Mouse (Mus musculus): ENCODE measurements around the gene Pax2. TPM values are rescaled to one million over a fixed set of nuclear protein-coding genes. Genes with fewer than 3 reads are reported as not detected.

Pax2 gene
- polyA plus RNA-seq, 1 experiment from 2014 or later = 20.5 TPM

DNA sequence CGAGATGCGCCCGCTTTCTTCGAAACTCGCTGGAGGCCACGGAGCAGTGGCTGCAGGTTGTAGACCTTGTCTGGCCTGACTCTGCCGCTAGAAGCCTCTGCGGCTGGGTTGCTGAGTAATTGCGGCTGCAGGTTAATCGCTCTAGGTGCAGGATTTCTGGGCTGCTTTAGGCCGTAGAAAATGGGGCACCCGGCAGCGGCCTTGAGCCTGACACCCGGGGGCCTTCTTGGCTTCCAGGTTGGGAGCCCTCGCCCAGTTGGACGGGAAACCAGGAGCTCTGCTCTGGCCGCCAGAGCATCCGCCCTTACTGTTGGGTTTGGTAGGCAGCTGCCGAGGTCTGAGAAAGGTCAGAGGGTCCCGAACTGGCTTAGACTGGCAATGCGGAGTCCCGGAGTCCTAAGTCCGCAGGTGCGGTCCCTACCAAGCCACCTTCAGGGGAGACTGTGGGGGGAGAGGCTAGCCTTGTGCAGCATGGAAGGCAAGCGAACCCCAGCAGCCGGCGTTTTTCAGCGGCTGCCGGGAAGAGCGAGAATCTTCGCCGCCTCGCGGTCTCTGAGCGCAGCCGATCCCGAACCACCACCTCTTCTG is 3.8 kb downstream of the Pax2 start:
- H3K9me3 ChIP-seq (replicated peaks) = no peaks in the 10 kb centered on the region
- H3K4me1 ChIP-seq = peaks cover 36% of the 10 kb centered on the region
- WGBS = under 1% methylated on average over 37 of the region's 37 CpGs
- peak overlapping the region; percentile 81 for H3K27ac ChIP-seq (replicated peaks)
- peak overlapping the region; percentile 54 for H3K4me2 ChIP-seq
- peaks cover 75% of the 10 kb centered on the region for H3K27me3 ChIP-seq (replicated peaks)
- H3K4me3 ChIP-seq (replicated peaks) = peak overlapping the region; percentile 43
- H3K9ac ChIP-seq (replicated peaks) = peak overlapping the region; percentile 52
- no peak for ATAC-seq (ENCODE audit: low FRiP score)
- no peaks in the 10 kb centered on the region for H3K36me3 ChIP-seq

DNA sequence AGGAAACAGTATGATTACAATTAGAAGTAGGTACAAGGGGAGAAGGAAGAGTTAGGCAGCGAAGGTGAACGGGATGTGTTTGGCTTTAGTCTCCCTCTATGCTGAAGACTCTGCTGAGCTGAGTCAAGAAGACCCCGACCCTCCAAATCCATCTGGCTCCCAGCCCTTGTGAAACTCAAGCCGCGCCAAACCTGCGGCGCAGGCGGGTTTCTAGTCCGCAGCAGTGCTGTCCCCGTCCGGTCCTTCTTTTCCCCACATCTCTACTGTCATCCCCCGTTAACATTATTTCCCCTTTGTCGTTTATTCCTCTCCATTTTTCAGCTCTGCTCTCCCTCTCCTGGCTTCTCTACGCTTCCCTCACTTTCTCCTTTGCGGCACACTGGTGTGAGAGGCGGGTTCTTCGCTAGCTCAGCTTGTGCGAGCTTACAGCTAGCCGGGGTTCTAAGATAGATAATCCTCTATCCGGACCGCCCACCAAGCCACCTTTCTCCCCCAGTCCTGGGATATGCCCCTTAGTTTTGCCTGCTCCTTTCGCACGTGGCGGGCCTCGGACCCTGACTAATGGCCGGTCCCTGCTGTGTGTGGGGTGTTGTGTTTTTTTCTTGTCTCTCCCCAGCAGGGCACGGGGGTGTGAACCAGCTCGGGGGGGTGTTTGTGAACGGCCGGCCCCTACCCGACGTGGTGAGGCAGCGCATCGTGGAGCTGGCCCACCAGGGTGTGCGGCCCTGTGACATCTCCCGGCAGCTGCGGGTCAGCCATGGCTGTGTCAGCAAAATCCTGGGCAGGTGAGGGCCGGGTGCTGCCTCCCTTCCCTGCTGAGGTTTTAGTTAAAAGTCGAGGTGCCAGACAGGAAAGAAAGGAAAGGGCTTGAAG is 4.7 kb downstream of the Pax2 start:
- H3K4me1 ChIP-seq = peaks cover 28% of the 10 kb centered on the region
- H3K27ac ChIP-seq (replicated peaks) = peak overlapping the region; percentile 81
- no peaks in the 10 kb centered on the region for H3K36me3 ChIP-seq
- H3K9me3 ChIP-seq (replicated peaks) = no peaks in the 10 kb centered on the region
- H3K9ac ChIP-seq (replicated peaks) = peak overlapping the region; percentile 52
- WGBS = 1% methylated on average over 39 of the region's 39 CpGs
- ATAC-seq (ENCODE audit: low FRiP score) = no peak
- H3K4me3 ChIP-seq (replicated peaks) = peak overlapping the region; percentile 43
- peak overlapping the region; percentile 54 for H3K4me2 ChIP-seq
- H3K27me3 ChIP-seq (replicated peaks) = peaks cover 76% of the 10 kb centered on the region

DNA sequence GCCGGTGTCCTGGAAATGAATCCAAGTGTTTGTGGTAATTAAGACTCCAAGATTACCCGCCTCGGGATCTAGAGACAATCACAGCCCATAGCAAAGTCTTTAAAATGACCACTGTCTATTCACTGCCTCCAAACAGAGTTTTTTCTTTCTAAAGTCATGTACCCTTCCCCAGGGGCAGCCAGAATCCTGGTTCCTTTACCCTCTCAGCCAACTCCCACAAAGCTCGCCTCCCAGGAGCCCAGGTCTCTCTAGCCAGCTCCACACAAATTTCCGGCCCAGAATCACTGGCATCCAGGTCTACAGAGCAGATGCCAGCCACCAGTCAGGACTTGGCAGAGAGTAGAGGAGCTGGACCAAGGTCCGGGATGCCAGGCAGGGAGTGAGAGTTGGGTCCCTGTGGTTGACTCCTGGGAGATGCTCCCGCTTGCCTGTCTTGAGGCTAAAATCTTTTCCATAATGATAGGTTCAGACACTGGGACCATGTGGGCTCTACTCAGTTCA is 6.3 kb downstream of the Pax2 start:
- no peaks in the 10 kb centered on the region for H3K9me3 ChIP-seq (replicated peaks)
- H3K4me2 ChIP-seq = peak overlapping the region; percentile 54
- H3K4me3 ChIP-seq (replicated peaks) = peak overlapping the region; percentile 43
- H3K27me3 ChIP-seq (replicated peaks) = peaks cover 62% of the 10 kb centered on the region
- peak overlapping the region; percentile 81; the same call in 1 of the 2 replicates for H3K27ac ChIP-seq (replicated peaks)
- no peak for ATAC-seq (ENCODE audit: low FRiP score)
- H3K9ac ChIP-seq (replicated peaks) = peak overlapping the region; percentile 52
- WGBS = 39% methylated on average over 7 of the region's 7 CpGs
- peaks cover 11% of the 10 kb centered on the region for H3K4me1 ChIP-seq
- H3K36me3 ChIP-seq = no peaks in the 10 kb centered on the region

DNA sequence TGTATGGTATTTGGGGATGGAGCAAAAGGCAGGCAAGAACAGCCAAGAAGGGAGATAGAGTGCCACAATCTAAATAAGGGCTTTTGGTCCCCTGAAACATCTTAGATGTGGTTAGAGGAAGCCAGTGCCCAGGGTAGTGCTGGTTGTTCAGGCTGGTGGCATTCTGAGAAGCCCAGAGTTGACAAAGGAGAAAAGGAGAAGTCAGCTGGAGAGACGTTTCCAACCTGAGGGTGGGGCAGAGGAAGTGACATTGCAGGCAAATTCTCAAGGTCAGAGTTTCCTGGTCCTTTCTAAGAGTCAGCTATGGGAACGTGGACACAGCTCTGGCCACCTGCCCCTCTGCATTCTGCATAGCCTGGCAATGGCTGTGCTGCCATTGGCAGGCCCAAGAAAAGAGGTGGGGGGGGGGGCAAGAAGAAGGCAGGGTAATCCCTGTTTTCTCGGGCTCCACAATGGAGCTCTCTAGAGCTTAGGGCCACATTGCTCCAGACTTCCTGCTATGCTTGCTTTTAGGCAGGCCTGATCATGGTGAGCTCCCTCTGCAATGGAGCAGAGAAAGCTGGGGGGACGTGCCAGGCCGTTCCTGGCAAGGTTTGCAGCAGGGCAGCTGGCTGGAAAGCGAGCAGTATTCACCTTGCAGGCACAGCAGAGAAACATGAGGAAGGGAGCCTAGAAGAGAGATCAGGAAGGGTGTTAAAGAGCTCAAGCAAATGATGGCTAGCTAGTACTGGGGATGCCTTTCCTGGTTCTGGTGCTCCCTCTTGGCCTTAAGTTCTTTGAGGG is 14.6 kb downstream of the Pax2 start:
- H3K9ac ChIP-seq (replicated peaks) = no peak overlapping the region
- no peak overlapping the region for H3K4me3 ChIP-seq (replicated peaks)
- H3K36me3 ChIP-seq = no peaks in the 10 kb centered on the region
- peaks cover 19% of the 10 kb centered on the region; the same call in 1 of the 2 replicates for H3K4me1 ChIP-seq
- H3K4me2 ChIP-seq = no peak overlapping the region
- no peak for ATAC-seq (ENCODE audit: low FRiP score)
- peaks cover 10% of the 10 kb centered on the region for H3K27me3 ChIP-seq (replicated peaks)
- H3K27ac ChIP-seq (replicated peaks) = no peak overlapping the region; the same call in 1 of the 2 replicates
- H3K9me3 ChIP-seq (replicated peaks) = no peaks in the 10 kb centered on the region
- WGBS = 70% methylated on average over 6 of the region's 6 CpGs

DNA sequence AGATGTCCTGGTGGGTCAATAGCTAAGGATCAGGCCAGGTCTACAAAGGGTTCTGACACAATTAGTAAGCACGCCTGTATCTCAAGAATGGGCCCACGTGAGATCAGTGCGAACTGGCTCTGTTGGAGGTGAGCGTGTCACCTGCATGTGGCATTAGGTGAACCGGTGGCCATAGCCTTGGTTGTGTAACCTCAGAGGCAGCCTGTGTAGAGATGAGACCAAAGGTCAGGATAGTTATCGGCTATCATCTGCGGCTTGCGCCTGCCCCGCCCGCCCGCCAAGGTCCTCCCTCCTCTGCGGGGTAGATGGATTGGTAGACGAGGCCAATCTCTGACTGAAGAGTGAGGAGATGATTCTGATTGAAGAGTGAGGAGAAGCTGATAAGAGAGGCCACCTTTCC is 15.7 kb downstream of the Pax2 start:
- Histone ChIP-seq H3K36me3 (no peaks in the 10 kb centered on the region), H3K4me2 (no peak overlapping the region), H3K4me1 (peaks cover 19% of the 10 kb centered on the region; the same call in 1 of the 2 replicates), H3K9me3 (replicated peaks) (no peaks in the 10 kb centered on the region), H3K9ac (replicated peaks) (no peak overlapping the region), H3K4me3 (replicated peaks) (no peak overlapping the region), H3K27me3 (replicated peaks) (peaks cover 9% of the 10 kb centered on the region), H3K27ac (replicated peaks) (no peak overlapping the region)
- WGBS = 86% methylated on average over 13 of the region's 13 CpGs
- no peak for ATAC-seq (ENCODE audit: low FRiP score)

DNA sequence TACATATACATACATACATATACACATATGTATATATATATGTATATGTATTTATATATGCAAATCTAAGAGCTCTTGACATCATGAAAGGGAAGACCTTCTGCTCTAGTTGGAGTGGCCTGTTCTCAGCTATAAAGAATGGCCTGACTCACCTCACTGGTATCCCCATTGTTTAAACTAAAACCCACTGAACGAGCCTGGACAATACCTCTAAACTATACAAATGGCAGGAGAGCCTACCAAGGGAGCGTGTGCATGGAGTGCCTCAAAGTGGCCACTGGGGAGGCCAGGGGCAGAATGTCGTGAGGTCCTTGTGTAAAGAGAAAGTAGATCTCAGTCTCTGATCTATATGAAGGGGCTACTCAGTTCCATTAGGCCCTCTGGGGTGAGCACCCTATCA is 26.1 kb downstream of the Pax2 start:
- H3K4me3 ChIP-seq (replicated peaks) = no peak overlapping the region
- no peak overlapping the region for H3K4me2 ChIP-seq
- no peak for ATAC-seq (ENCODE audit: low FRiP score)
- H3K9ac ChIP-seq (replicated peaks) = no peak overlapping the region
- no peaks in the 10 kb centered on the region for H3K36me3 ChIP-seq
- H3K9me3 ChIP-seq (replicated peaks) = no peaks in the 10 kb centered on the region
- no peaks in the 10 kb centered on the region for H3K27me3 ChIP-seq (replicated peaks)
- WGBS = 59% methylated on average over 3 of the region's 3 CpGs
- peaks cover 10% of the 10 kb centered on the region for H3K4me1 ChIP-seq
- H3K27ac ChIP-seq (replicated peaks) = no peak overlapping the region

DNA sequence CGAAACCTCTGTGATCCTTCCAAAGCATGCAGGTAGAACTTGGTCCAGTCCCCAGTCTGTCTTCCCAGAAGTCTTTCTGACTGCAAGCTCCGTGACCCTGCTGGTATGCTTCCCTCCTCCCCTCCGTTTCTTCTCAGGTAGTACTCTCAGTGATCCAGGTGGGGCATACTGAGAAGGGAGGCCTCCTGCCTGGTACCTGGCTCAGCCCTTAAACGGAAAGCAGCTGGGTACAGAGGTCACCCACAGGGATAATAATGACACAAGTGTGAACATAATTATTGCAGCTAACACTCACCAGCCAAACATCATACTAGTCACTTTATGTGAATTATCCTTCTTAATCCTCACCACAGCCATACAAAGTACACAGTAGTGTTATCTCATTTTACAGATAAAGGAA is 28.5 kb downstream of the Pax2 start:
- WGBS = 67% methylated on average over 4 of the region's 4 CpGs
- H3K4me1 ChIP-seq = 0 out of 2 replicates have a peak, but pooled peaks cover 2% of the 10 kb centered on the region
- no peak overlapping the region for H3K9ac ChIP-seq (replicated peaks)
- no peaks in the 10 kb centered on the region for H3K27me3 ChIP-seq (replicated peaks)
- no peak for ATAC-seq (ENCODE audit: low FRiP score)
- no peak overlapping the region for H3K27ac ChIP-seq (replicated peaks)
- H3K36me3 ChIP-seq = no peaks in the 10 kb centered on the region
- no peaks in the 10 kb centered on the region for H3K9me3 ChIP-seq (replicated peaks)
- no peak overlapping the region for H3K4me2 ChIP-seq
- H3K4me3 ChIP-seq (replicated peaks) = no peak overlapping the region

DNA sequence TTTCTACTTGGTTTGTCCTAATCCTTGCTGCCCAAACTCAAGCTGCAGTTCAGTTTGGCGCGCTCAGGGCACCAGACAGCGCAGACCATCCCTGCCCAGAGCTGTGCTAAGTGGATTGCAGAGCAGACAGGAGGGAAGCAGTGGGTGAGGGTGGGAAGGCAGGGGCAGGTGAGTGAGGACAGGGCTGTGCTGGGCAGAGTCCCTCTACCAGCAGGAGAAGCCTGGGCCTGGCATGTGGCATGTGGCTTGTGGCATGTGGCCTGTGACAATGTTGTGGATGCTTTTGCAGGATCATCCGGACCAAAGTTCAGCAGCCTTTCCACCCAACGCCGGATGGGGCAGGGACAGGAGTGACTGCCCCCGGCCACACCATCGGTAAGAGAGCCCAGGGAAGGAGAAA is 32.6 kb downstream of the Pax2 start:
- Histone ChIP-seq H3K27me3 (replicated peaks) (no peaks in the 10 kb centered on the region), H3K9ac (replicated peaks) (no peak overlapping the region), H3K27ac (replicated peaks) (no peak overlapping the region), H3K9me3 (replicated peaks) (no peaks in the 10 kb centered on the region), H3K4me3 (replicated peaks) (no peak overlapping the region), H3K4me1 (peaks cover 11% of the 10 kb centered on the region; the same call in 1 of the 2 replicates), H3K36me3 (no peaks in the 10 kb centered on the region), H3K4me2 (no peak overlapping the region)
- no peak; the same call in 1 of the 2 replicates for ATAC-seq (ENCODE audit: low FRiP score)
- 89% methylated on average over 8 of the region's 8 CpGs for WGBS

DNA sequence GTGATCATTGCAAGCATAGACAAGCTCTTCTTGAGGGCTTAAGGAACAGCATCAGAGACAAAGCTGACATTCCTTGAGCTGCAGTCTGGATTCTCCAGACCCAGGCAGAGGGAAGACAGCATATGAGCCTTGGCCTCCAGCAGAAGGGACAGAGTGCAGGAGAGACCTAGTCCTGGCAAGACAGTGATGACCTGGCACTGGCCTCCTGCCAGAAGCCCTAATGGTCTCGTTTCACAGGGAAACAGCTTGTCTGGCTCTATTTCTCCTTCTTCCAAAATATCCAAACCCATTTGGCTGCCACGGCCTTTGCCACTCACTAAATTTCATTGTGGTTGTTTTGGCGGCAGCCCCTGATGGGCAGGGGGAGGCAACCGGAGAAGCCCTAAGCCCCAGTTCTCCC is 36.1 kb downstream of the Pax2 start:
- no peaks in the 10 kb centered on the region for H3K36me3 ChIP-seq
- no peak overlapping the region for H3K4me3 ChIP-seq (replicated peaks)
- H3K4me1 ChIP-seq = peaks cover 19% of the 10 kb centered on the region
- no peak overlapping the region for H3K4me2 ChIP-seq
- no peak overlapping the region for H3K9ac ChIP-seq (replicated peaks)
- H3K9me3 ChIP-seq (replicated peaks) = no peaks in the 10 kb centered on the region
- 56% methylated on average over 4 of the region's 4 CpGs for WGBS
- no peaks in the 10 kb centered on the region for H3K27me3 ChIP-seq (replicated peaks)
- ATAC-seq (ENCODE audit: low FRiP score) = no peak
- H3K27ac ChIP-seq (replicated peaks) = peak overlapping the region; percentile 11; the same call in 1 of the 2 replicates

DNA sequence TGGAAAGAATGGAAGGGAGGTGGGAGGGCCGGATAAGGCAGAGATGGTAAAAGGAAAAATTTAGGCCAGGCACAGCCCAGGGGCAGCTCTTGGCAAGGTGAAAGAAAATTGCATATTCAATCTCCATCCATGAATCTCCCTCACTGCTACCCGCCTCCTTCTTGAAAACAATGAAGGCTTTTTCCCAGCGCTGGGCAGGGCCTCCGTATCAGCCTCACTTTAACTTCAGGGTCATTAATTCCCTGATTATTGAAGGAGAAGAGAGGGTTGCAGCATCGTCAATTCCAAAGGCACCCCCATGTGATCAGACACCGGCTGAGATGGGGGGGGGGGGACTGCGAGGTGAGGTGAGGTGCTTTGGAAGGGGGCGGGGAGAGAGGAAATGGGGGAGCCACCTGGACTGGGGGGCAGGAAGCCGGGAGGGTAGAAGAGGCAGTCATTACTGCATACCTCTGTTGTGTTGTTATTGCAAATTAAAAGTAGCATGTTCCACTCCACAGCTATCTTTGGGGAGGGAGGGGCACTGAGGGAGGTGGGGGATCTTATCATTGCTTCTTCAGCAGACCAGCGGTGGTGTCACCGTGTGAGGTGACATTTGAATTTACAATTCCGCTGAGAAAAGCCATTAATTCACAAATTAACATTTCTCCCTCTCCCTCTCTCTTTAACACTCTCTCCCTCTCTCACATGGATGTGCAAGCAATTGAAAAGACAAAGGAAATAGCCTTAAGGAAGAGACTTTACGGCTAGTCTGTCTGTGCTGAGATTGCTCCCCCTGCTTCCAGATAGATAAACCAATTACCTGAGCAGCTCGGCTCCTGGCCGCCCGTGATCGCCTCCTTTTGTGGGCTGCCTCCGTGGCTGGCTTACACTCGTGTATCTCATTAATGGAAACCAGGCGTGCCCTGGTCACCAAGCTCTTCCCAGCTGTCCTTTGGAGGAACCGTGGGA is 41.5 kb downstream of the Pax2 start:
- peak; percentile 68 for ATAC-seq (ENCODE audit: low FRiP score)
- no peak overlapping the region for H3K4me3 ChIP-seq (replicated peaks)
- no peaks in the 10 kb centered on the region for H3K27me3 ChIP-seq (replicated peaks)
- no peaks in the 10 kb centered on the region for H3K9me3 ChIP-seq (replicated peaks)
- H3K36me3 ChIP-seq = no peaks in the 10 kb centered on the region
- H3K4me2 ChIP-seq = peak overlapping the region; percentile 25
- H3K4me1 ChIP-seq = peaks cover 38% of the 10 kb centered on the region
- peak overlapping the region; percentile 73 for H3K27ac ChIP-seq (replicated peaks)
- 5% methylated on average over 21 of the region's 21 CpGs for WGBS
- 0 out of 2 replicates have a peak overlapping the region, but pooled peaks have one; percentile 7 for H3K9ac ChIP-seq (replicated peaks)

All from neural tube, embryonic 15.5 days (tissue).